Mouse (Mus musculus): Measurements from ENCODE around the gene Arl6ip5. TPM values are rescaled to one million over a fixed set of nuclear protein-coding genes. Genes with fewer than 3 reads are reported as not detected.
A peak's percentile ranks its signal among the peaks of the same experiment; 100 is the strongest.

Arl6ip5 gene
- total and polyA plus RNA-seq, 2 experiments, result 25.3 to 27.8 TPM

DNA sequence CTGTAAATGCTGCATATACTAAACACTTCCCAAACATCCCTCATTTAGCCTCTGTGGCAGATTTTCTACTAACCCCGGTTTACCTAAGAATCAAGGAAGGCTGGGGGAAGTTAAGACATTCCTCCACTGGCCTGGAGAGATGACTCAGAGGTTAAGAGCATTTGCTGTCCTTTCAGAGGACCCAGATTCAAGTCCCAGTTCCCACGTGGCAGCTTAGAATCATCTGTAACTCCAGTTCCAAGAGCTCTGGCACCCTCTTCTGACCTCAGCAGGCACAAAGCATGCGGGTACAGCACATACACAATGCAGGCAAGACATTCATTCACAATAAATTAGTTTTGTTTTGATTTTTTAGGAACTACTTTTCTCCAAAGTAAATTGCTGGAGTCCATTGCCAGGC is 1.3 kb upstream of the Arl6ip5 start:
- H3K27me3 ChIP-seq (ENCODE audit: control insufficient read depth, insufficient read depth, low read length), result no peaks in the 10 kb centered on the region
- H3K4me1 ChIP-seq (ENCODE audit: control insufficient read depth, insufficient read depth, low read length), result peaks cover 6% of the 10 kb centered on the region
- DNase-seq (ENCODE audit: extremely low read depth, low read depth, low spot score), result no peak
- TF ChIP-seq CTCF (IDR thresholded peaks at IDR 0.05; ENCODE audit: low read depth, low read length) (no peak), POLR2A (IDR thresholded peaks at IDR 0.05; ENCODE audit: extremely low read depth, insufficient read depth, low read length) (no peak)
- WGBS, result 71% methylated on average over 3 of the region's 3 CpGs
- no peaks in the 10 kb centered on the region for H3K36me3 ChIP-seq (ENCODE audit: control insufficient read depth, insufficient read depth, low read length)
- H3K27ac ChIP-seq (replicated peaks; ENCODE audit: insufficient read depth, low read depth, low read length), result no peak overlapping the region
- peaks cover 14% of the 10 kb centered on the region; the same call in 1 of the 2 replicates for H3K79me2 ChIP-seq (ENCODE audit: control insufficient read depth, insufficient read depth, low read length)
- H3K4me3 ChIP-seq (ENCODE audit: insufficient read depth, low read depth, low read length), result no peak overlapping the region
- H3K9ac ChIP-seq (ENCODE audit: low read depth, low read length), result no peak overlapping the region

DNA sequence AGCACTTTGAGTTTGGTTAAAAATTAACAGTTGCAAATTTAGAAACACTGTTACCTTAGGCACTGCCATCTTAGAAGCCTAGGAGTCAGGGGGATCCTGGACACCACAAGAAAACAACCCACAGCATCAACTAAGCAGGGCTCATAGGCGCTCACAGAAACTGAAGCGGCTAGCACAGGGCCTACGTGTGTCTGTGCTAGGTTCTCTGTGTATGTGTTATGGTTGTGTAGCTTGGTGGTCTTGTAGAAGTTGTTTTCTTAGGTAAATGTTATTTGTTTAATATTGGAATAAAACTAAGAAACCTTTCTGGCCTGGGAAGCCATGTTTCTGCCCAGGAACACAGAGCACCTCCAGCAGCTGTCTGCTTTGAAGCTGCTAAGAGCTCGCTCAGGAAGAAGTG is 738 bp upstream of the Arl6ip5 start:
- TF ChIP-seq CTCF (IDR thresholded peaks at IDR 0.05; ENCODE audit: low read depth, low read length) (no peak), POLR2A (IDR thresholded peaks at IDR 0.05; ENCODE audit: extremely low read depth, insufficient read depth, low read length) (no peak)
- Histone ChIP-seq H3K4me3 (ENCODE audit: insufficient read depth, low read depth, low read length) (no peak overlapping the region), H3K27ac (replicated peaks; ENCODE audit: insufficient read depth, low read depth, low read length) (no peak overlapping the region), H3K27me3 (ENCODE audit: control insufficient read depth, insufficient read depth, low read length) (no peaks in the 10 kb centered on the region), H3K4me1 (ENCODE audit: control insufficient read depth, insufficient read depth, low read length) (peaks cover 4% of the 10 kb centered on the region), H3K36me3 (ENCODE audit: control insufficient read depth, insufficient read depth, low read length) (peaks cover 1% of the 10 kb centered on the region; the same call in 1 of the 2 replicates), H3K79me2 (ENCODE audit: control insufficient read depth, insufficient read depth, low read length) (peaks cover 14% of the 10 kb centered on the region; the same call in 1 of the 2 replicates), H3K9ac (ENCODE audit: low read depth, low read length) (no peak overlapping the region)
- DNase-seq (ENCODE audit: extremely low read depth, low read depth, low spot score), result no peak
- 95% methylated on average over 4 of the region's 4 CpGs for WGBS

DNA sequence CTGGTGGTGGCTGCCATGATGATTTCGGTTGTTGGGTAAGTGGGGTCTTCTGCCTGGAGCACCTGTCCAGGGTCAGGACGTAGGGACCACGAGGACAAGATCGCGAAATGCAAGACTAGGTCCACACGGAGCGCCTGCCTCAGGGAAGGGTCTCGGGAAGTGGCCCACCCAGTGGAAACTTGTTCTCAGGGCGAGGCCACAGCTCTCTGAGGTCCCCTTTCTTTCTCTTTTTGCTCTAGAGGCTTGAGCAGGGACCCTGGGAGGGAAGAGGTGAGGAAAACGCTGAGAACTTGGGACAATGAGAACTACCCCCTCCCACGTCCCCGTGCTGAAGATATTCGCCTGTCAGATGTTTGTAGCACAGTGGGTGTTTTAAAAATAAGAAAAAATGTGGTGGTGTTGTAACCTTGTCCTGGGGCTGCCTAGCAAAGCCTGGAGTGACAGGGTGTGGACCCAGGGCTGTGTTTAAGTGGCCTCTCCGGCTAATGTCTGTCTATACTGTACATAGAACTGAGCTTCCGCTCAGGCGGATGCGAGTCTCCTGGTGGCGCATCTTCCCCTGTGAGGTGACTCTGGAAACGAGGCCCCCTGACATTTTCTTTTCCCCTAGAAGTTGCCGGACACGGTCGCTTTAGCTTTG is 593 bp downstream of the Arl6ip5 start:
- Histone ChIP-seq H3K4me3 (ENCODE audit: insufficient read depth, low read depth, low read length) (peak overlapping the region; percentile 75), H3K4me1 (ENCODE audit: control insufficient read depth, insufficient read depth, low read length) (peaks cover 4% of the 10 kb centered on the region)
- WGBS, result 5% methylated on average over 22 of the region's 22 CpGs

DNA sequence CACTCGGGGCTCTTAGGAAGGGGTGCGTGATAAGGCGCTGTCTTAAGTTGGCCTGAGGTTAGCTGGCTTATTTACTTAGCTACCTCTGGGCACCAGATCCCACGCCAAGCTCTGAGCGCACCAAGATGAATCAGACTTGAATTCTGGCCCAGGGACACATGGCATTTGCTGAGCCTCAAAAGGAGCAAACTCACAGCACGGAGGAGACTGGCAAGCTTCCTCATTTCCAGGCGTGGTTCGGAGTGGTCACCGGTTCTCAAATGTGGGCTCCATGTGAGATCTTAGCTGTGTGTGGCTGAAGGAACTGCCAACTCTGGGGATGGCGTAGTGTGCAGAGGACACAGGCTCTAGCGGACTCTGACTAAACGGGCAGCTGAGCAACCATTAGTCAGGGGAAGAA is 1.5 kb downstream of the Arl6ip5 start:
- peaks cover 4% of the 10 kb centered on the region for H3K4me1 ChIP-seq (ENCODE audit: control insufficient read depth, insufficient read depth, low read length)
- WGBS, result 32% methylated on average over 12 of the region's 12 CpGs
- no peak overlapping the region for H3K27ac ChIP-seq (replicated peaks; ENCODE audit: insufficient read depth, low read depth, low read length)
- no peaks in the 10 kb centered on the region for H3K27me3 ChIP-seq (ENCODE audit: control insufficient read depth, insufficient read depth, low read length)
- TF ChIP-seq CTCF (IDR thresholded peaks at IDR 0.05; ENCODE audit: low read depth, low read length), result no peak
- H3K79me2 ChIP-seq (ENCODE audit: control insufficient read depth, insufficient read depth, low read length), result peaks cover 14% of the 10 kb centered on the region; the same call in 1 of the 2 replicates
- no peak overlapping the region for H3K9ac ChIP-seq (ENCODE audit: low read depth, low read length)
- peaks cover 3% of the 10 kb centered on the region; the same call in 1 of the 2 replicates for H3K36me3 ChIP-seq (ENCODE audit: control insufficient read depth, insufficient read depth, low read length)
- no peak overlapping the region; the same call in 1 of the 2 replicates for H3K4me3 ChIP-seq (ENCODE audit: insufficient read depth, low read depth, low read length)
- DNase-seq (ENCODE audit: extremely low read depth, low read depth, low spot score), result peak; percentile 61

More for the DNA sequence above, 593 bp downstream of the Arl6ip5 start:
- H3K9ac ChIP-seq (ENCODE audit: low read depth, low read length), result peak overlapping the region; percentile 83
- H3K79me2 ChIP-seq (ENCODE audit: control insufficient read depth, insufficient read depth, low read length), result peaks cover 10% of the 10 kb centered on the region; the same call in 1 of the 2 replicates
- TF ChIP-seq CTCF (IDR thresholded peaks at IDR 0.05; ENCODE audit: low read depth, low read length) (no peak), POLR2A (IDR thresholded peaks at IDR 0.05; ENCODE audit: extremely low read depth, insufficient read depth, low read length) (no peak)
- H3K27me3 ChIP-seq (ENCODE audit: control insufficient read depth, insufficient read depth, low read length), result no peaks in the 10 kb centered on the region
- DNase-seq (ENCODE audit: extremely low read depth, low read depth, low spot score), result peak; percentile 23
- peaks cover 3% of the 10 kb centered on the region; the same call in 1 of the 2 replicates for H3K36me3 ChIP-seq (ENCODE audit: control insufficient read depth, insufficient read depth, low read length)
- peak overlapping the region; percentile 52 for H3K27ac ChIP-seq (replicated peaks; ENCODE audit: insufficient read depth, low read depth, low read length)

DNA sequence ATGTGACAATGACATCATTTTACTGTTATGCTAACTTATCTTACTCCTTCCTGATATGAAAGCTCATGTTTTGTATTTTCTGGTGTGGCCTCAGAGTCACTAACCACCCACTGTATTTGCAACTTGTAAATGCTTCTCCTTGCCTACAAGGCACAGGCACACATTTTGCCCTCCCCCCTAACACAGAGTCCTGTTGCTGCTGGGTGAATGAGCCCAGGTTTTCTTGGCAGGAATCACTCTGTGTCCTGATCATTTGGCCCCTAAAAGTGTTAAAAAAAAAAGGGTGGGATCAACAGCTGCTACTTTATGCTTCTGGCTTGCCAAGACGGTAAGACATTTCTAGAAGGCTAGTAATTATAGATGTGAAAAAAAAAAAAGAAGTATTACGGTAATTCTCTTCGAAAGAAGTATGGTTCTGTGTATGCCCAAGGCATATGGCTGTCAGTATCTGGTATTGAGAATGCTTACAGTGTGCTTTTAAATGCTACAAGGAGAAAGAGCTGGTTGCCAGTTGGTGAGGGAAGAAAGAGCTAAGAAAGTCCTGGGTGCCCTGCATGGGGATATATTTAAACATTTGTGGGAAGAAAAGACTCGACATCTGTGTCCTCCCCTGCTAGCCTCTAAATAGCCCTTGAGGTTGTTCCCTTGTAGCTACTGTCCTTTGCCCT is 5.8 kb downstream of the Arl6ip5 start:
- TF ChIP-seq CTCF (IDR thresholded peaks at IDR 0.05; ENCODE audit: low read depth, low read length) (no peak), POLR2A (IDR thresholded peaks at IDR 0.05; ENCODE audit: extremely low read depth, insufficient read depth, low read length) (no peak)
- H3K79me2 ChIP-seq (ENCODE audit: control insufficient read depth, insufficient read depth, low read length), result peaks cover 14% of the 10 kb centered on the region; the same call in 1 of the 2 replicates
- no peak overlapping the region for H3K4me3 ChIP-seq (ENCODE audit: insufficient read depth, low read depth, low read length)
- H3K27ac ChIP-seq (replicated peaks; ENCODE audit: insufficient read depth, low read depth, low read length), result no peak overlapping the region
- H3K9ac ChIP-seq (ENCODE audit: low read depth, low read length), result no peak overlapping the region
- H3K4me1 ChIP-seq (ENCODE audit: control insufficient read depth, insufficient read depth, low read length), result peaks cover 4% of the 10 kb centered on the region
- no peaks in the 10 kb centered on the region for H3K27me3 ChIP-seq (ENCODE audit: control insufficient read depth, insufficient read depth, low read length)
- 88% methylated on average over 4 of the region's 4 CpGs for WGBS
- peaks cover 3% of the 10 kb centered on the region for H3K36me3 ChIP-seq (ENCODE audit: control insufficient read depth, insufficient read depth, low read length)
- DNase-seq (ENCODE audit: extremely low read depth, low read depth, low spot score), result peak; percentile 7

DNA sequence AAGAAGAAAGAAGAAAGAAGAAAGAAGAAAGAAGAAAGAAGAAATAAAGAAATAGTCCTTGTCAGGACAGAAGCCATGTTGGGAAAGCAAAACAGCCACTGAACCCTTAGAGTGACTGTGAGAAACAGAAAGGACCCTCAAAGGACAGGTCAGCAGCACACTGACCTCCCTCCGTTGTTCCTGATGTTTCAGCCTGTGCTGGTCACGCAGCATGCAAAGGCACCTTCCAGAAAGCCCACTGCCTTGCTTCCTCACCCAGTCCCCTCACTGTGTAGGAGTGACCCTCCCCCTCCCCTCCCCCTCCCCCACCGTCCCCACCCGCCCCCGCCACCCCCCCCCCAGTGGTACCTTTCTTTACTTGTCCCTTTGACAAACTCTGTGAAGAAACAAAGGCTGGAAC is 10.2 kb downstream of the Arl6ip5 start:
- Histone ChIP-seq H3K36me3 (ENCODE audit: control insufficient read depth, insufficient read depth, low read length) (peaks cover 2% of the 10 kb centered on the region; the same call in 1 of the 2 replicates), H3K27ac (replicated peaks; ENCODE audit: insufficient read depth, low read depth, low read length) (no peak overlapping the region), H3K27me3 (ENCODE audit: control insufficient read depth, insufficient read depth, low read length) (no peaks in the 10 kb centered on the region), H3K79me2 (ENCODE audit: control insufficient read depth, insufficient read depth, low read length) (peaks cover 10% of the 10 kb centered on the region; the same call in 1 of the 2 replicates), H3K4me1 (ENCODE audit: control insufficient read depth, insufficient read depth, low read length) (no peaks in the 10 kb centered on the region), H3K4me3 (ENCODE audit: insufficient read depth, low read depth, low read length) (no peak overlapping the region), H3K9ac (ENCODE audit: low read depth, low read length) (no peak overlapping the region)
- 53% methylated on average over 5 of the region's 5 CpGs for WGBS
- no peak for DNase-seq (ENCODE audit: extremely low read depth, low read depth, low spot score)
- TF ChIP-seq CTCF (IDR thresholded peaks at IDR 0.05; ENCODE audit: low read depth, low read length) (no peak), POLR2A (IDR thresholded peaks at IDR 0.05; ENCODE audit: extremely low read depth, insufficient read depth, low read length) (no peak)
